Mouse (Mus musculus) liver, postnatal 0 days (tissue): ENCODE data around the gene Aimp1.

Experiments
- CTCF ChIP-seq: sonication (generic); IDR thresholded peaks from 2 replicates; pipeline ENCODE4 v1.5.1; 2016; ENCODE audit warnings: antibody characterized with exemption, low read depth
- EP300 ChIP-seq: IDR thresholded peaks from 2 replicates; pipeline ENCODE4 v1.6.1; 2016; ENCODE audit warnings: antibody characterized with exemption, low read depth, mild to moderate bottlenecking

GRCm38 (mm10) chr3:132717316-132717715, 33.1 kb upstream of the Aimp1 start:
- TF ChIP-seq EP300 = no peak
- TF ChIP-seq CTCF = no peak
